Mouse (Mus musculus) stomach, postnatal 0 days (tissue): ENCODE data around the gene Tysnd1. TPM values are rescaled to one million over a fixed set of nuclear protein-coding genes. Genes with fewer than 3 reads are reported as not detected.
A peak's percentile ranks its signal among the peaks of the same experiment; 100 is the strongest.

Experiments
- ATAC-seq: fragments of 200-750 bp; cut with Nextera tagmentation; 2 replicates; pipeline ENCODE4 v1.8.0; 2017; ENCODE audit not compliant: low FRiP score, low TSS enrichment
- DNase-seq: peaks from one replicate; pipeline ENCODE4 v3.0.0-alpha.2; 2016; ENCODE audit warnings: low spot score
- H3K27ac ChIP-seq: fragments of 300-500 bp; sonication (generic); replicated peaks from 2 replicates; pipeline ENCODE4 v1.5.1; 2014; ENCODE audit warnings: mild to moderate bottlenecking, control low read depth
- H3K27me3 ChIP-seq: fragments of 300-500 bp; sonication (generic); 2 replicates; pipeline ENCODE4 v1.6.1; 2014; ENCODE audit warnings: low read length; ENCODE audit not compliant: control insufficient read depth, insufficient read depth
- H3K36me3 ChIP-seq: fragments of 300-500 bp; sonication (generic); 2 replicates; pipeline ENCODE4 v1.6.1; 2014; ENCODE audit warnings: low read length, mixed read lengths; ENCODE audit not compliant: control insufficient read depth, insufficient read depth
- H3K4me1 ChIP-seq: fragments of 300-500 bp; sonication (generic); replicated peaks from 2 replicates; pipeline ENCODE4 v1.6.1; 2014; ENCODE audit warnings: antibody characterized with exemption; ENCODE audit not compliant: control insufficient read depth, insufficient read depth
- H3K4me2 ChIP-seq: fragments of 300-500 bp; sonication (generic); replicated peaks from 2 replicates; pipeline ENCODE4 v1.6.1; 2014; ENCODE audit warnings: low read depth, mild to moderate bottlenecking, control low read depth, moderate library complexity
- H3K4me3 ChIP-seq: fragments of 300-500 bp; sonication (generic); 2 replicates; pipeline ENCODE4 v1.5.1; 2014; ENCODE audit warnings: low read depth, low read length, control low read depth
- H3K9ac ChIP-seq: fragments of 300-500 bp; sonication (generic); 2 replicates; pipeline ENCODE4 v1.6.1; 2014; ENCODE audit warnings: mild to moderate bottlenecking, low read length, control low read depth, mixed read lengths
- H3K9me3 ChIP-seq: fragments of 300-500 bp; sonication (generic); 2 replicates; pipeline ENCODE4 v1.6.1; 2016; ENCODE audit warnings: low read length; ENCODE audit not compliant: control insufficient read depth
- CTCF ChIP-seq: IDR thresholded peaks from 2 replicates; pipeline ENCODE4 v1.5.1; 2016; ENCODE audit warnings: antibody characterized with exemption, low read depth, mild to moderate bottlenecking, moderate library complexity
- EP300 ChIP-seq: optimal IDR thresholded peaks from 2 replicates; pipeline ENCODE3; 2016; ENCODE audit warnings: antibody characterized with exemption
- WGBS: fragments of 180-500 bp; shearing (Covaris S2); extraction: QIAGEN DNeasy Blood & Tissue Kit; methylation state at CpG from one replicate; pipeline ENCODE4 v1.1.7; 2014; 5-methylcytosine and 5-hydroxymethylcytosine counted together
- polyA plus RNA-seq: library from polyadenylated mRNA; unstranded; fragments of >200 nt; fragmentation: Nextera tagmentation; extraction: Ambion mirVana; gene quantifications from 2 replicates; pipeline ENCODE4 v1.2.1, GENCODE M21; 2015

The Tysnd1 gene
- polyA plus RNA-seq, 1 experiment from 2014 or later, result 18.5 TPM

DNA sequence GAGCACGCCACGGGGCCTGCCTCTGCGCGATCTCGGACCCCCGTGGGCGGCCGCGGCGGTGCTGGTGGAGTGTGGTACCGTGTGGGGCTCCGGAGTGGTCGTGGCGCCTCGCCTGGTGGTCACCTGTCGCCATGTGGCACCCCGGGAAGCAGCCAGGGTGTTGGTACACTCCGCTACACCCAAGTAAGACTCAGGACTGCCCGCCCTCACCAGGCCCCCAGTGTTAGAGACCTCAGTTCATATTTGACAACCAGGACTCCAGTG lies 1.2 kb downstream of the Tysnd1 start:
- no peak for TF ChIP-seq CTCF
- no peak for TF ChIP-seq EP300
- Histone ChIP-seq H3K4me2 (peak overlapping the region; percentile 99), H3K27ac (no peak overlapping the region), H3K36me3 (peaks cover 12% of the 10 kb centered on the region), H3K9me3 (no peaks in the 10 kb centered on the region), H3K4me1 (peaks cover 5% of the 10 kb centered on the region; the same call in 1 of the 2 replicates), H3K9ac (peak overlapping the region; percentile 88), H3K27me3 (no peaks in the 10 kb centered on the region), H3K4me3 (peak overlapping the region; percentile 97)
- 16% methylated on average over 19 of the region's 19 CpGs for WGBS
- DNase-seq, result no peak
- ATAC-seq, result no peak

DNA sequence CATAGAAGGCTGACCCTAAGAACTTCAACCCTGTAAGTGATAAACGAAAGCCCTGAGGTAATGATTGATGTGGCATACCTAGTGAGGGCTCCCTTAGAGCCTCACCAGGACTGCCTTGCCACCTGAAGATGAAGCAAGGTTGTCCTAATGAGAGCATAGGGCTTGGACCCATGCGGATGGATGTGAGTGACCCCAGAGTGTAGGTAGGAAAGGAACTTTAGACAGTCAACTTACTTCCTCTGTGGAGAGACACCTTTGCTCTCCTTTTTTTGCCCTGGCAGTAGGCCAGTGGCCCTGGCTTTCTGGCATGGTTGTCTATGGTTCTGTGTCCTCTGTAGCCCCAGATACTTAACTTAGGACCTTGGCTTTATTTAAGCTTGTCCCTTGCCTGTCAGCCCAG lies 1.7 kb downstream of the Tysnd1 start:
- Histone ChIP-seq H3K36me3 (peaks cover 10% of the 10 kb centered on the region), H3K27me3 (no peaks in the 10 kb centered on the region), H3K27ac (no peak overlapping the region), H3K9me3 (no peaks in the 10 kb centered on the region), H3K4me1 (peaks cover 5% of the 10 kb centered on the region; the same call in 1 of the 2 replicates), H3K4me2 (peak overlapping the region; percentile 99), H3K4me3 (no peak overlapping the region; the same call in 1 of the 2 replicates), H3K9ac (no peak overlapping the region)
- TF ChIP-seq EP300 (no peak), CTCF (no peak)
- no peak for ATAC-seq
- no peak for DNase-seq
- WGBS, result 80% methylated on average over 2 of the region's 2 CpGs

GRCm38 (mm10) chr10:61704663-61705062 lies 9.3 kb downstream of the Tysnd1 start:
- no peaks in the 10 kb centered on the region for H3K27me3 ChIP-seq
- H3K27ac ChIP-seq, result no peak overlapping the region
- DNase-seq, result no peak
- no peaks in the 10 kb centered on the region for H3K9me3 ChIP-seq
- TF ChIP-seq EP300, result no peak
- no peak for TF ChIP-seq CTCF
- H3K36me3 ChIP-seq, result peaks cover 4% of the 10 kb centered on the region; the same call in 1 of the 2 replicates
- 76% methylated on average over 4 of the region's 4 CpGs for WGBS
- no peaks in the 10 kb centered on the region for H3K4me1 ChIP-seq
- no peak for ATAC-seq
- no peak overlapping the region for H3K9ac ChIP-seq
- H3K4me2 ChIP-seq, result no peak overlapping the region
- no peak overlapping the region for H3K4me3 ChIP-seq

- H3K4me3 ChIP-seq, result no peak overlapping the region
- peaks cover 4% of the 10 kb centered on the region; the same call in 1 of the 2 replicates for H3K36me3 ChIP-seq
- H3K27ac ChIP-seq, result no peak overlapping the region
- no peak overlapping the region for H3K9ac ChIP-seq
- no peaks in the 10 kb centered on the region for H3K4me1 ChIP-seq
- no peaks in the 10 kb centered on the region for H3K27me3 ChIP-seq
- no peak overlapping the region for H3K4me2 ChIP-seq
- H3K9me3 ChIP-seq, result no peaks in the 10 kb centered on the region
- DNase-seq, result no peak
- peak; percentile 59 for ATAC-seq
- WGBS, result 70% methylated on average over 6 of the region's 6 CpGs
- TF ChIP-seq CTCF, result no peak
- TF ChIP-seq EP300, result no peak
These were observed 11.4 kb downstream of the Tysnd1 start for GRCm38 (mm10) chr10:61706412-61707375.

DNA sequence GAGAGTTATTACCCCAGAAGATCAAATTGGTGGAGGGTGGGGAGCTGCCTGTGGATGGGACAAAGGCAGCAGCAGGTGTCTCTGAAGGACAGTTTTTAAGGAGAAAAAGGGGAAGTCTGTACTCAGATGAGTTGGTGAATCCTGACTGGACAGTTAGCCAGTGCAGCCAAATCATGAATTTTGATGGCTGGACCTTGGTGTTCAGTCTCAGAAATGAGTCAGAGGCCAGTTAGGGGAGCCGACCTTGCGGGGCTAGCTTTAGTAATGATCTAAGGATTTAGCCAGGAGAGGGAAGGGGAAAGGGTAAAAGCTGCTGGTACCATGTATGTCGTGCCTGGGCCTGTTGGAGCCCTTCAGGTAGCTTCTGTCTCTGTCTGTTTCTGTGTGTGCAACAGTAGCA lies 18.3 kb downstream of the Tysnd1 start:
- Histone ChIP-seq H3K4me3 (no peak overlapping the region), H3K4me2 (no peak overlapping the region), H3K9me3 (no peaks in the 10 kb centered on the region), H3K27ac (no peak overlapping the region), H3K4me1 (no peaks in the 10 kb centered on the region), H3K27me3 (no peaks in the 10 kb centered on the region), H3K36me3 (no peaks in the 10 kb centered on the region), H3K9ac (no peak overlapping the region)
- WGBS, result 71% methylated on average over 3 of the region's 3 CpGs
- no peak for DNase-seq
- TF ChIP-seq EP300 (no peak), CTCF (no peak)
- no peak for ATAC-seq

DNA sequence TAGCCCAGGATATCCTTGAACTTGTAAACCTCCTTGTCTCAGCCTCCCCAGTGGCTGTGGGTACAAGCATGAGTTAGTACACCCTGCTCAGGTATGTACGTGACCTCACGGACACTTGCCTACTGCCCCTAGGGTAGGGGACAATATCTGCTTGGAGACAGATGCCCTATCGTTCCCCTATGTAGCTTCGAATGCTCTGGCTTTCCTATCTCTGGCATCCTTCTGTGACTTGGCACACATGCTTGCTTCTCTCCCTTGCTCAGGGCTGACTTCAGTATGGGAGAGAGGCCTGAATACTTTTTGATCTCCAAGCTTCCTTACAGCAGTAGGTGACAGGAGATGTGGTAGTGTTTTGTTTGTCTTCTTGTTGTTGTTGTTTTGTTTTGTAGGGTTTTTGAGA lies 18.8 kb downstream of the Tysnd1 start:
- TF ChIP-seq CTCF (no peak), EP300 (no peak)
- Histone ChIP-seq H3K9ac (no peak overlapping the region), H3K4me2 (no peak overlapping the region), H3K4me1 (no peaks in the 10 kb centered on the region), H3K4me3 (no peak overlapping the region), H3K27ac (no peak overlapping the region), H3K9me3 (no peaks in the 10 kb centered on the region), H3K36me3 (no peaks in the 10 kb centered on the region), H3K27me3 (no peaks in the 10 kb centered on the region)
- ATAC-seq (no peak), DNase-seq (no peak)
- 92% methylated on average over 4 of the region's 4 CpGs for WGBS
